Mouse (Mus musculus) liver (tissue): ENCODE data around the gene Zc3hc1.
A peak's percentile ranks its signal among the peaks of the same experiment; 100 is the strongest.
"Not testable (repeated sequence)": the region's sequence is repeated elsewhere in the genome, so short reads cannot be mapped to it uniquely, and the experiment has no call there.

Source experiments
- DNase-seq: peaks from one replicate; pipeline ENCODE4 v3.0.0-alpha.2; 2020; ENCODE audit warnings: mixed read lengths

Gene Zc3hc1

DNA sequence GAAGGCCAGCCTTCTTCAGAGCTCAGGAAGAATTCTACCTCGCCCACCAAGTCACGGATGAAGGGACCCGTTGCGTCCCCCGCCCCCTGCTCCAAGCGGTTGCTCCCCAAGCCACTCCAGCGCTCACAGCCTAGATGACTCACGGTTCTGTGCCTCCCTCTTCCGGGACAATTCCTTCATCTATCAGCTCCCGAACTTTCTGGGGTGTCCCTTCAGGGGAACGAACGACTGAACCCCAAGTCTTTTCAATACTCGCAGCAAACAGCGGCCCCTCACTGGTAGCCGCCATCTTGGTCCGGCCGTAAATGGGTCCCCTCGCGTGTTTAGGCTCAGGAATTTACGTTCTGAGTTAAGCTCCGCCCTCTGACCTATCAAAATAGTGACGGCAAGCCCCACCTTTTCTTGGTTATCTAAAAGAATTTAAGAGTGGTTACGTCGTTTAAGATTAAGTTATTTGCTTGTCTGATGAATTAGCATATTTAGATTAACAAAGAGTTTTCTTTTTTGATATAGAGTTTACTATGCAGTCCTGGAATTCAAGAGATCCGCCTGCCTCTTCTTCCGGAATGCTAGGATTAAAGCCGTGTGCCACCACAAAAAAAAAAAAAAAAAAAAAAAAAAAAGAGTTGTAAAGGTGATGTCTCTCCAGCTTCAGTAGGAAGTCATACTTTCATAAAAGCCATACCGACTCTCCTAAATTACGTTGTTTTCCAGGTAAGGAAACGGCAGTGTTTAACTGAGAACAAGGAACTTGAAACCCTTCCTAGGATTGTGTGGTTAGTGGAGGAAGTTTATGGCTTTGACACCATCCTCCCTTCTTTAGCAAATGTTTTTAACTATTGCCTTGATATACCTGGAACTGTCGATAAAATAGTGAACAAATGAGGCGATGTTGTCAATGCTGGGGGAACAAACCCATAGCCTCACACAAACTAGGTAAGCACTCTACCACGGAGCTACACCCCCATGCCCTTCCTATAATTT, at the start of gene Zc3hc1:
Gene Zc3hc1, minus strand, starts transcription at position 315 of the 984 bp plus-strand sequence.
- peak; percentile 84 for DNase-seq

DNA sequence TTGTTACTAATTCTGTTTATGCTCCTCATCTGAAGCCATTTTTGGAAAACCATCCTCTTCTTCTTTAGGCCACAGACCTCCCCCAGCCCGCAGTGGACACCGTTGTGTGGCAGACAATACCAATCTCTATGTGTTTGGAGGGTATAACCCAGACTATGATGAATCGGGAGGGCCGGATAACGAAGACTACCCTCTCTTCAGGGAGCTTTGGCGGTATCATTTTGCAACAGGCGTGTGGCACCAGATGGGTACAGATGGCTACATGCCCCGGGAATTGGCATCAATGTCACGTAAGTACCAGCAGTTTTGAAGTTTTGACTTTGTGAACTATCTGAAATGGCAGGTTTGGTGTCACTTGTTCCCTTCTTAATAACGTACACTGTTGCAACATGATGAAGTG, 48.7 kb upstream of the Zc3hc1 start:
- DNase-seq, result no peak

DNA sequence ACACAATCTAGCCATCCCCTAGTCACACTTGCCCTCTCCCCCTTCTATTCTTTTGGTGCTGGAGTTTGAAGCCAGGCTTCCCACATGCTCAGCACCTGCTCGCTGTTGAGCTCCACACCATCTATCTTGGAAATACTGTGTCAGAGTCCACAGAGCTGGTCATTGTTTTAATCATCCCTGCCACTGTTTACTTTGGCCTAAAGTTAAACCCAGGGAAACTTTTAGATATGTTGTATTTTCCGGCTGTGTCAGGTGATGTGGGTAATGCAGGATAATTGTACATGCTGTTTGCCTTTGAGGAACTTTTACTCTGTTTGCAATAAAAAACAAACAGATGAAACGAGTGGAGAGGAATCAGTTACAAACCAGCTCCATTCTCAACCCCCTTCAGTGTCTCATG, 46.2 kb upstream of the Zc3hc1 start:
- DNase-seq, result no peak

DNA sequence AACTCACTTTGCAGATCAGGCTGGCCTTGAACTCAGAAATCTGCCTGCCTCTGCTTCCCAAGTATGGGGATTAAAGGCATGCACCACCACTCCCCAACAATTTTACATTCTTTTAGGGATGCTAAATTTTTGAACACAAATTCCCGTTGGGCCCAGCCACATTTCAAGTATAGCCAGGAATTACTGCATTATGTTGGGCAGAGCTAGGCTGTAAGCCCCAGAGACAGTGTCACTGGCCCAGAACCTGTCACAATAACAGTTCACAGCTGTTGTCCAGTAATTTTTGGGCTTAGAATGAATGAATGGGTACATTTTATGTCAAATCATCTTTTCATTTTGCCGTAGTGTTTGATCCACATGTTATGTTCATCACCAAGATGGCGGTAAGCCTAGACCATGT, 45.6 kb upstream of the Zc3hc1 start:
- DNase-seq, result no peak

DNA sequence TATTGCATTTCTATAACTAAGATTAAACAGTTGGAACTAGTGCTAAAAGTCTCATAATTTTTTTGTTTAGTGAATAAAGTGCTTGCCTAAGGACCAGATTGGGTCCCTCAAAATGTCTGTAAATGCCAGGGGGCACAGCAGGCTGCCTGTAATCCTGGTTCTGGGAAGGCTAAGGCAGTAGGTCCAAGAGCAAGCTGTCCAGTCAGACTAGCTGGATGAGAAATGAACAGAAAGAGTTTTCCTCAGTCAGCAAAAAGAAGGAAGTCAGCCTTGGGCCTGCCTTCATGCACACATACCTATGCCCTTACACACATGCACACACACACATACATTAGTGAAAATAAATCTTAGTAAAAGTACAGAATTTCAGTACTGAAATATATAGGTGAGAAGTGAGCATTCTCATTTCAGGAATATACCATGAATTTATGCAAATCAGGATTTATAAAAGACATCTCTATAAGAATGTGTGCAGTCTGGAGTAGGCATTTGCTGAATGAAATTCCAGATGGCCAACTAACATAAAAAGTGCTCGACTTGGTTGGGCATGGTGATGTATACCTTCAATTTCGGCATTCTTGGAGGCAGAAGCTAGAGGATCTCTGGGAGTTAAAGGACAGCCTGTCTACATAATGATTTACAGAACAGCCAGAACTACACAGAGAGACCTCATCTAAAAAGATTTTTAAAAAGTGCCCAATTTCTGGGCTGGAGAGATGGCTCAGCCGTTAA, 41.8 kb upstream of the Zc3hc1 start:
- no peak for DNase-seq

DNA sequence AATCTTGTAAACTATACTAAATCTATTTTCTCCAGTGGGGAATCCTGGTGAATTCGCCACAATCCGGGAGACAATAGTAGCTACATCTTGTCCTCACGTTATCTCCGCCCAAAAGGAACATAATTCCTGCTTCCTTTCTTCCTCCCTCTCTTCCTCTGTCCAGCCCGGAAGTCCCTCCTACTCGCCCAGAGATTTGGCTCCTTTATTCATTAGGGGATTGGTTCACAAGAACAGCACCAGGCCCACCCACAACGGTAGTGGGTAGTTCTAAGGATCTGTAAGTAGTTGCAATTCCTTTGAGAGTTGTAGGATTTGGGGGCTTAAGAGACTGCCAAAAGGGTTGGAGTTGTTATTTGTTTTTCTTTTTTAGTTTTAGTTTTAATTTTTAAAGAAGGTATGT, 26.0 kb upstream of the Zc3hc1 start:
- no peak for DNase-seq

DNA sequence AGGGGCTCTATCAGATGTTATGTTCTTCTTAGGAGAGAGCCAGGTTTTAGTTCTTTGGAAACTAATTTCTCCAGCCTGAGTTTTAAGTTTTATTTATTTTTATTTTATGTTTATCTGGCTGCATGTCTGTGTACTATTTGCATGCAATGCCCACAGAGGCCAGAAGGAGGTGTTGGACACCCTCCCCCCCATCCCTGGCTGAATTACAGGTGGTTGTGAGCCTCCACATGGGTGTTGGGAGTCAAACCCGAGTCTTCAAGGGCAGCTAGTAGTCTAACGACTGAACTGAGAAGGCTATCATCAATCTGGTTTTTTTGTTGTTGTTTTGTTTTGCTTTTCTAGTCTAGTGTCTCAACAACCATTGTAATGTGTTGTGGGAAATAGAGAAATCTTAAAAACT, 25.3 kb upstream of the Zc3hc1 start:
- DNase-seq, result no peak

DNA sequence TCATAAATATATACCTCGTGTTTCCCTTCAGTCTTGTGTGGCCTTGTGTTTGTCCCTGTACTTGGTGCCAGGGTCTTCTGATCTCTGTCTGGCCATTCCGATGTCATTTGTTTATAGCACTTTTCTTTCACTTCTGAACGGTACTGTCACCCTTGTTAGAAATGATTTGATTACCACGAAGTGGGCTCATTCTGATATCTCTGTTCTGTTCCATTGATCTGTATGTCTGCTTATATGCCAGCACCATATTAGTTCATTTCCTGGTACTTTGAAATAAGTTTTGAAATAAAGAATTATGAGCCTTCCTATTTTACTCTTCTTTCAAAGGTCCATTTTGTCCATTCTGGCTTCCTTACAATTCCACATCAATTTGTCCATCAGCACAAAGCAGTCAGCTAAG, 20.5 kb upstream of the Zc3hc1 start:
- no peak for DNase-seq

DNA sequence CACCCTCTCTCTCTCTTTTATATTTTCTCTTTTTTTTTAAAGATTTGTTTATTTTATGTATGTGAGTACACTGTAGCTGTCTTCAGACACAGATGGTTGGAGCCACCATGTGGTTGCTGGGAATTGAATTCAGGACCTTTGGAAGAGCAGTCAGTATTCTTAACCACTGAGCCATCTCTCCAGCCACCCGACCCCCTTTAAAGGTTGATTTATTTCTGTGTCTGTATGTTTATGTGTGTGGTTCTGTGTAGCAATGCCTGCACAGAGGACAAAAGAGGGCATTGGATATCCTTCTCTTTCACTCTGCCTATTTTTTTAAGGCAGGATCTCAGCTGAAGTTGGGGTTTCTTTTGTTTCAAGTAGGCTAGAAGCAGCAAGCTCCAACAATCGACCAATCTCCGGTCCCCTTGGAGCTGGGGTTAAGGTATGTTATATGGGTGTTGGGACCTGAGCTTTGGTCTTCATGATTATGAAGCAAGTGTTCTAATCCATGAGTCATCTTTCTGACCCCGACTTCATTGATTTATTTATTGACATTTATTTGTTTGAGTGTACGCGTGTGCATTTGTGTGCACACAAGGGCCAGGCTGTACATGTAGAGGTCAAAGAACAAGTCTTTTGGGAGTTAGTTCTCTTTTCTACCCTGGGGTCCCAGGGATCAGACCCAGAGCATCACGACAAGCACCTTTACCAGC, 18.7 kb upstream of the Zc3hc1 start:
- DNase-seq, result no peak

DNA sequence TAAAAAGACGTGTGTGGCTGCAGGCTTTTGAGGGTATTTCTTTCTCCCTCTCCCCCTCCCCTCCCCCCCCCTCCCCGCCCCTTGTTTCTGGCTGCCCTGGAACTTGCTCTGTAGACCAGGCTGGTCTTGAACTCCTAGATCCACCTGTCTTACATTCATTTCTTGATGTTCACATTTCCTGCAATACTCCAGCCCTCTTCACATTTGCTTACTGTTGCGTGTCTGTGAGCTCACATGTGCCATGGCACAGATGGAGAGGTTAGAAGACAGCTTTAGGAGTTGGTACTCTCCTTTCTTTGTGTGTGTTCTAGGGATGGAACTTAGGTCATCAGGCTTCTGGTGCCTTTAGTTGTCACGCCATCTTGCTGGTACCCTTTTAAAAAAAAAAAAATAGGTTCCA, 17.4 kb upstream of the Zc3hc1 start:
- no peak for DNase-seq

DNA sequence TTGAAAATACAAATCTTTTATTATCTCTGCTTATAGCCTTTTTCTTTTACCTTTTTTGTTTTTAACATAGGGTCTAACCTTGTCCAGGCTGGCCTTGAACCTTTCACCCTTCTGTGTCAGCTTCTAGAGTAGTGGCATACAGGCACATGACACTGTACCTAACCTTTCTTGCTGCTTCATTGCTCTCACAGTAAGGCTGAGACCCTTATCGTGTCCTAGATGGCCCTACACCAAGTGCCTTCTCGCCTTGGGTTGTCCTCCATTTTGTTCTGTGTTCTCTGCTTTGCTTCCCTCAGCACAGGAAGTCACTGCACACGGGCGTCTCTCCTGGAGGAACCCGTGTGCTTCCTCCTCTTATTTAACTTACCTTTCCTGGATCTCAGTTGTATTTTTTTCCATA, 13.8 kb upstream of the Zc3hc1 start:
- DNase-seq, result no peak

DNA sequence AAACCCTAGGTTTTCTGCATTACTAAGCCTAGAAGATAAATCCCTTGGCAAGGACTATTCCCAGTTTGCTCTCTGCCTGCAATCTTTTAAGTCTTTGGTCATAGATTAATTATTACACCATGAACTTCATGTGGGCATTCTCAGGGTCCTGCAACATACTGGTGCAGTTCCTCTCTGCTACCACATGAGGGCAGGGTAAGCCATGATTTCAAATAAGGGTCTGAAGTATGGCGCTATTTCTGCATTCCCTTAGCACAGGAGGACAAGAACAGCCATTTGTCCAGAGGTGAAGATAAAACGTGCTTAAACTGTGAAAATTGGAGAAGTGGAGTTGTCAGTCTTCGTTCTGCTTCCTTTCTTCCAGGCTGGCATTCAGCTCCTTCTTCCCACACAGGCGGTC, 12.6 kb upstream of the Zc3hc1 start:
- peak; percentile 64 for DNase-seq

DNA sequence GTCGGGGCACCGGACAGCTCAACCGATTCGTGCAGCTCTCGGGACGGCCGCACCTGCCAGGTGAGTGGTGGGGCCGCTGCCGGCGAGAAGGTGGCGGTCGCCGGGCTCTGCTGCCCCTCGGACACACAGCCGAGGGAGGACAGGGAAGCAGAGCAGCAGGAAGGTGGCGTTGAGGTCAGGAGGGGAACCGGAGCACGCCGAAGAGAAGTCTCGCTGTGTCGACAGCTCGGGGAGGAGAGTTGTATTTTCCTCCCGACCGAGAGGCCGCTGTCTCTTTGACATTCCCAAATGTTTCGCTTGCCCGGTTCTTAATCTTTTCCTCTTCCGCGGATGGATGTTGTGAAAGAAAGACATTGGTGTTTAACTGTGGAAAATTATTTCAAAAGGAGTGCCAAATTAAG, 11.3 kb upstream of the Zc3hc1 start:
- DNase-seq, result peak; percentile 63

DNA sequence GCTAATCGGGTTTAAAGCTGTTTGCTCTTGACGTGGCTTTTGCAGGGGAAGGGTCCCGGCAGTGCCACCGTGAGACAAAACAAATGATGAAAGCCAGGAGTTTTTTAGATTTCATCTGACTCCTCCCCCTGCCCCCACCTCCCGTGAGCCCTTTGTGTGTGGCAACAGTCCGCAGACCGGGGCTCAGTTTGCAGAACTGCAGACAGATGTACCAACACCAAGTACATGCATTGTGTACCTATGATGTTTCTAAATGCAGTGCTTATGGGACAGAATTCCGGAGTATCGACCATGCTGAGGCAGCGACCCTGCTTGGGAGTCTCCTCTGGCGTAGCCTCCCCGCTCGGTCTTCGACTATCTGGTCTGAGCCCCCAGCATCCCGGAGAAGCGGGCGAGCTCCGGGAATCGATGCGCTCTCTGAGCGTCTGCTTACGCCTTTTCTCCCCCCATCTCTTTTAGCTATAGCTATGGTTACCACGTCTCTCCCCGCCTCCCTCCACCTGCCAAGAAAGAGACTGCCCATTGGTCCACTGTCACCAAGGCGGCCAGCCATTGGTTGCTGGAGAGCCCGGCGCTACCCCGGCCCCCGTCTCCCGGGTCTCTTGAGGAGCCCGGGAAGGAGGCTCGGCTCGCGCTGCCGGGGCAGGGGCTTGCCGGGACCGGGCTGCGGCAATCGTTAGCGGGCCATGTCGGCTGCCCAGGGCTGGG, 10.6 kb upstream of the Zc3hc1 start, which contains the start of gene Klhdc10:
Gene Klhdc10, plus strand, starts transcription at position 561 of the 708 bp plus-strand sequence.
- DNase-seq, result peak; percentile 98

DNA sequence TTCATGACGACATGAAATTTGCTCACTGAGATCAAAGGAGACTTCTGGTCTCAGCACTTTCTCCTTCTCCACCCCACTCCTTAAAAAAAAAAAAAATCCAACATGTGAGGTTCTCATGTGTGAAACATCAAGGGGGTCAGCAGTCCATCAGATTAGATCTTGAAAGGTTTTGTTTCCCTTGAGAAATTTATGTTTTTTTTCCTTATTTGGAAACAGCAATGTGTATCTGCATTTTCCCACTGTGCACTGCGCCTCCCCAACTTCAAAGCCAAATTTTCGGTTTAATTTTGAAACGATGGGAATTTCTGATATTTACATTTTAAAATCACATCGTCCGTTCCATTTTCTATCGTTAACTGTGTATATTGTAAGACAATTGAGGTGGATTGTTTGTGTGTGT, 9.9 kb upstream of the Zc3hc1 start:
- DNase-seq, result no peak

DNA sequence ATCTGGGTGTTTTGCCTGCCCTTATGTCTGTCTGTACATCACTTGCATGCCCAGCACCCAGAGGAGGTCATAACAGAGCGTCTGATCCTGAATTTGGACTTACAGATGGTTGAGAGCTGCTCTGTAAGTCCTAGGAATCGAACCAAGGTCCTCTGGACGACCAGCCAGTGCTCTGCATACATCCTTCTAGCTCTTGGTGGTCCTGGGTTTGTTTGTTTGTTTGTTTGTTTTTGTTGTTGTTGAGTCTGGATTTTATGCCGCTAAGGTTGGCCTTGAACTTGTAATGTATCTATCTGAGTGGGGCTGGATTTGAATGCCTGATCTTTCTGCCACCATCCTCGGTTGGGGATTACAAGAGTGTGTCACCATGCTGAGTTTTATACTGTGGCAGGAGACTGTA, 9.3 kb upstream of the Zc3hc1 start:
- DNase-seq, result no peak

DNA sequence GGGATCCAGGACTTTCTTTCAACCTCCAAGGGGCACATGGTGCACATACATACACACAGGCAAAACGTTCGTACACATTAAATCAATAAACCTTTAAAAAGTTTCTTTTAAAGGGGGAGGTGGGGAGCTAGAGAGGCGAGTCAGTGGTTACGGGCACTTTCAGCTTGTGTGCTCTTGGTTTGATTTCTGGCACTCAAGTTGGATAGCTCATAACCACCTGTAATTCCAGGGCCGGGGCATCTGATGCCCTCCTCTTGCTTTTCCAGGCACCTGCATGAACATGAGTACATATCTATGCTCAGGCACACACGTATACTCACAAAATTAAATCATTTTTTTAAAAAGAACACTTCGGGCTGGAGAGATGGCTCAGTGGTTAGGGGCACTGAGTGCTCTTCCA, 1.2 kb upstream of the Zc3hc1 start:
- DNase-seq, result no peak

DNA sequence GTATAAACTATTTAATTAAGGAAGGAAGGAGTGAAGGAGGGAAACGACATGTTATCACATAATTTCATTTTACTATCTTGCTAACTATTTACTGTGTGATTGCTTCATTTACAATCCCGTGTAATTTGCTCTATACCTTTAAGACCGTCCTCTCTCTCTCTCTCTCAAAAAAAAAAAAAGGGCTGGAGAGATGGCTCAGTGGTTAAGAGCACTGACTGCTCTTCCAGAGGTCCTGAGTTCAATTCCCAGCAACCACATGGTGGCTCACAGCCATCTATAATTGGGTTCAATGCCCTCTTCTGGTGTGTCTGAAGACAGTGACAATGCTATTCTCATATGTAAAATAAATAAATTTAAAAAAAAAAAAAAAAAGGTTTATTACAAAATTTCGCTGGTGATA, 557 bp downstream of the Zc3hc1 start:
- DNase-seq, result not testable (repeated sequence)

DNA sequence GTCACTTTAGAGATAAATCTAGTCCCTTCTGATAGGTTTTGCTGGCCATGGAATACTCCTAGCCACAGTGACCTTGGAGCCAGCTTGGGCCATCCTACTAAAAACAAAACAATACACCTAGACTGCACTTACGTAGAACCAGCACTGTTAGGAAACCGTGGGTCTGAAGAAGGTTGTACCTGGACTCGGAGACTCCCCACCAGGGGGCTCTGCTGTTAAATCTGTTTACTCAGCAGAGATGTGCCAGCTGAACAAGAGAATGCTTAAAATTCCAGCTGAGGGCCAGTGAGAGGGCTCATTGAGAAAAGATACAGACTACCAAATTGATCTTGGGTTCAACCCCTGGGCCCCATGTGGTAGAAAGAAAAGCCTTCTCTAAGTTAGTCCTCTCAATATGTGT, 9.7 kb downstream of the Zc3hc1 start:
- DNase-seq, result peak; percentile 24

DNA sequence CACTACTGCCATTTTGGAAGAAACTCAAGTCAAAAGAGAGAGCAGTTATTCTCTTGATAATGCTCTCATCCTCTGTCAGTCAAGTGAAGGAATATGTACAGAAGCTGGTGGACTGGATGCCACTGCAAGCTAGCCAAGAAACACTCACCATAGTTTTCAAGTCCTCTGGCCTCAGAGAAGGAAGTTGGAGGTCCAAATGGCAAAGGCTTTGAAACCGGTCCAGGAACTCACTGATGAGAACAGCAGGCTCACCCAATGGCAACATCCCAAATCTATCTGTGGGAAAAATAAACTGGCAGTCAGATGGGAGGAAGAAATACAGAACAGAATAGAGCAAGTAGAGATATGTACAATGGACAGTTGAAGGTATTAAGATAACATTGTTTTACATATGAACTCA, 15.0 kb downstream of the Zc3hc1 start:
- no peak for DNase-seq

DNA sequence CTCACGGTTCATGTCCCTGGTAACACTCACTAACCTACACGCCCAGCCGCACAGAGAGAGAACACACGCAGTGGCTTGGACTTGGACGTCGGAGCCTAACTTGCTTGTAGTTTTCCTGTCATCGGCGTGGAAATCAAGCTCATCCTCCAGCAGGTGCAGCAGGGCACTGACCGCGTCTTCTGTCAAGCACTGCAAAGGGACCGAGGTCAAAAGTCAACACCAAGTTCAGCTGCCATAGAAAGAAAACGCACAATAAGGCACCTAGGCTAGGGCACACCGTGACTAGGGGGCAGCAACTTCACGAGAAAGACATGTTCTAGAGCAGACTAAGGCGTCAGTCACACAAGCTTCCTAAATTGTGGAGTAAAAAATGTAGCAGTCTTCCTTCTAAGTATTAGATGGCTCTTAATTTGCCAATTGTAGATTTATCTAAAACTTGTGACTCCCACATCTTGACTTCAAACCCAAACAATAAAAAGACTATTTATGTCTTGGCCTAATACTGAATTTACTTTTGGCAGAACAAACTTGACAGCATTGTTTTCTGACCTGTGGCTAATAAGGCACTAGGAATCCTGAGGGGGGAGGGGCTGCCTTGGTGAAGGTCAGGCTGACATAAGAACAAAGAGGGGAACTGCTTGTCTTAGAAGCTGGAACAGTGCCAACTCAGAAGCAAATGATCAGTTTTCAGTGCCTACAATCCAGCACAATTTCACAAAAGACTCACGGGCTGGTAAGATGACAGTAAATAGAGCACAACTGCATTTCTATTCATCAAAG, 15.9 kb downstream of the Zc3hc1 start:
- DNase-seq, result peak; percentile 24
